ENCODE assay signal across 8 mouse cellular contexts in genomic region chr6:100059803-100060202, GRCm38 (mm10).
DNase-seq lines count a peak whose midpoint lies in the region; ATAC-seq lines count a peak whose summit lies in the region.

No protein-coding gene starts in this region.

- H3K36me3 ChIP-seq in midbrain, embryonic 13.5 days, result no peaks in the 10 kb centered on the region
- H3K36me3 ChIP-seq in midbrain, embryonic 10.5 days, result no peaks in the 10 kb centered on the region

- H3K9me3 ChIP-seq in midbrain, embryonic 13.5 days, result no peaks in the 10 kb centered on the region
- H3K9me3 ChIP-seq in midbrain, embryonic 10.5 days (replicated peaks), result no peaks in the 10 kb centered on the region

- H3K4me2 ChIP-seq in midbrain, embryonic 13.5 days (replicated peaks), result no peak overlapping the region

- H3K27me3 ChIP-seq in midbrain, embryonic 13.5 days, result peaks cover 20% of the 10 kb centered on the region
- peaks cover 53% of the 10 kb centered on the region for H3K27me3 ChIP-seq in midbrain, embryonic 10.5 days (ENCODE audit: low read depth, poor library complexity, severe bottlenecking)

- H3K27ac ChIP-seq in midbrain, embryonic 13.5 days, result no peak overlapping the region
- H3K27ac ChIP-seq in midbrain, embryonic 10.5 days (replicated peaks), result no peak overlapping the region

- ATAC-seq in midbrain, embryonic 13.5 days, result 0 out of 2 replicates have a peak, but pooled peaks have one; percentile 56
- no peak for ATAC-seq in megakaryocyte progenitor cell, adult 5-6 weeks (replicated peaks; ENCODE audit: poor library complexity)

- no peak for DNase-seq in midbrain, embryonic 10.5 days (ENCODE audit: low spot score)
- DNase-seq in cerebellum, postnatal 25 days, result peak; percentile 45 to 69
- DNase-seq in heart, adult 9 months (ENCODE audit: low spot score in 2 of 2), result peak; percentile 86 to 90
- DNase-seq in layer of hippocampus, adult 8-10 months (ENCODE audit: low spot score in 2 of 2), result peak; percentile 54 to 71
- DNase-seq in lung, postnatal 36 days, result peak; percentile 58
- no peak for DNase-seq in spleen, postnatal 36 days (ENCODE audit: low spot score in 2 of 2)

- H3K9ac ChIP-seq in midbrain, embryonic 13.5 days (replicated peaks), result no peak overlapping the region

- 48% methylated on average over 8 of the region's 8 CpGs for WGBS in midbrain, embryonic 13.5 days
- 73% methylated on average over 8 of the region's 8 CpGs for WGBS in midbrain, embryonic 10.5 days

- H3K4me1 ChIP-seq in midbrain, embryonic 13.5 days (replicated peaks), result no peaks in the 10 kb centered on the region
- peaks cover 8% of the 10 kb centered on the region for H3K4me1 ChIP-seq in midbrain, embryonic 10.5 days

- no peak overlapping the region for H3K4me3 ChIP-seq in midbrain, embryonic 13.5 days (replicated peaks)
- H3K4me3 ChIP-seq in midbrain, embryonic 10.5 days, result no peak overlapping the region

Comparison
In these comparisons a context has a peak if more than half of its experiments do, and no peak if none do; other contexts are left out.
1. DNase-seq: peak in cerebellum, postnatal 25 days (2 of 2), heart, adult 9 months (2 of 2), layer of hippocampus, adult 8-10 months (2 of 2) and lung, postnatal 36 days (single experiment); none in midbrain, embryonic 10.5 days (single experiment) and spleen, postnatal 36 days (0 of 2).